Mouse (Mus musculus): Measurements from ENCODE around the gene Osgin1. TPM values are rescaled to one million over a fixed set of nuclear protein-coding genes. Genes with fewer than 3 reads are reported as not detected.
A peak's percentile ranks its signal among the peaks of the same experiment; 100 is the strongest.

Osgin1 gene
- total RNA-seq, 2 experiments from 2014 or later = 0.19 to 1.2 TPM

- DNase-seq (ENCODE audit: low spot score in 2 of 2) = no peak
Observed at GRCm38 (mm10) chr8:119423631-119424141, 10.2 kb upstream of the Osgin1 start.

GRCm38 (mm10) chr8:119424199-119424733 is 9.7 kb upstream of the Osgin1 start:
- no peak for DNase-seq (ENCODE audit: low spot score in 2 of 2)

GRCm38 (mm10) chr8:119424740-119425139 is 9.2 kb upstream of the Osgin1 start:
- DNase-seq (ENCODE audit: low spot score in 2 of 2) = no peak

DNA sequence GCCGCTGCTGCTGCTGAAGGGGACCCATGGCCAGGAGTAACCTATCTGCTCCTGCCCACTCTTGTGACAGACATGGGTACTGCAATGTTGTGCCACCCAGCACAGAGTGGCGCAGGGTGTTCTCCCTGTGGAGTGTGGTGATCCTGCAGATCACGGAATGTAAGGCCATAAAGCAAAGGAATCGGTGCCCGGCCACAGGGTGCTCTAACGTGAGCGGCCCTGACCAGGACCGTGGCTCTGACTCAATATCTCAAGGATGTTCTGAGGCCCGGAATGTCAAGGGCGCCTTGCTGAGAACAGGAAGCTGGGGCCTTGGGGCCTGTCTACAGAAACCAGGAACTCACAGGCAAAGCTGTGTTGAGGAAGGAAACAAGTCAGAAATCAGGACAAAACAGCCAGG is 8.4 kb upstream of the Osgin1 start:
- DNase-seq (ENCODE audit: low spot score in 2 of 2) = no peak

DNA sequence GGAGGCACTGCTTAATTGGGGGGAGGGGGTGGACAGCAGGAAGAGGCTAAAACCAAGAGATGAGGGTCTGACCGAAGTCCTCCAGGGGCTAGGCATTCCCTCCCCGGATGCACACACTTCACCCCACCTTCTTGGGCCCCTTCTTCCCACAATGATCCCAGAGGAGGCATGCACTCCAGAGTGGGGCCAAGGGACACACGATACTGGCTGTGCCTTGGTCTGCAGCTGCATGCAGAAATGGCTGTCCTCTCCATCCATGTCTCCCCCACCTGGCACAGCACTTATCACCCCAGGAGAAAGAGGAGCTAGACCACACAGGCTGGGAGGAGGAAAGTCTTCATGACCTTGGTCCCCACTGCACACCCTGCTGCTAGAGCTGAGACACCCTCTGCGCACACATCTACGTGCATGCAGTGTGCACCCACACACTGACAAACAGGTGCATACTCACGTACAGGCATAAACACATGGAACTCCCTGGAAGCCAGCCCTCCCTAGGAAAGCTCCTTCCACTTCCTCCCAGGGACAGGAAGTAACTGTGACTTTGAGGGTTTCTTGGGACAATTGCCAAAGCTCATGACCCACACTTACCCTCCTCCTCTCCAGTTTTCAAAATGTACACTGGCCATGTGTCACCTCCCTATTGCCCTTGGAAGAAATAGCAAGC is 7.7 kb upstream of the Osgin1 start:
- DNase-seq (ENCODE audit: low spot score in 2 of 2) = no peak

DNA sequence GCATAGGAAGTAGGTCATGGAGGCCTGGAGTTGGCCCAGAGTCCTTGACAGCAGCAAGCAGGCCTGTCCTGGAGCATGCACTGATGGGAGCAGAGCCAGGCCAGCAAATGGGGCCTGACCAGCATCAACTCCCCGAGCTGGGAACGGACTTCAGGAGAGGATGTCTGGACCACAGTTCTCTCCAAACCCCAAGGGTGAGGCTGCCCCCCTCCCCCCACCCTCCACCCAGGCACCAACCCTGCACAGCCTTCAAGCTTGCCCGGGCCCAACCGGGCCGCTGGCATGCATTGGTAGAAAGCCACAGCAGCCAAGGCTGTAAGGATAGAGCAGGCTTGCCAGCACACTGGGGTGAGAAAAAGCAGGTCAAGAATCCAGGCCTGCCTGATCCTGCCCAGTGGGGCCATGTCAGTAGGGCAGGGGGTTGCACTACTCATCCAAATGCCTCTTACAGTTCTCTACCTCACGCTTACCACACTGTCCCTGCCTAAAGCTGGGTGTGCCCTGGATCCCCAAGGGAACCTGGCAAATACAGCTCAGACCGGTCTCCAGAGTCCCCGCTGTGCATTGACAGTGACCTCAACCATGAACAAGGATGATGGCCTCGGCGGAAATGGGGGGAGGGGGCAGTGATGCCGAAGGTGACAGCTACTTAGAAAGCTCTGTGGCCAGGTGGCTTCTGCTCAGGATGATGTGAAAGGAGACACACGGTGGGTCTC is 6.1 kb upstream of the Osgin1 start:
- no peak for DNase-seq (ENCODE audit: low spot score in 2 of 2)

- no peak for DNase-seq (ENCODE audit: low spot score in 2 of 2)
Observed at GRCm38 (mm10) chr8:119428350-119428740, 5.6 kb upstream of the Osgin1 start.

DNA sequence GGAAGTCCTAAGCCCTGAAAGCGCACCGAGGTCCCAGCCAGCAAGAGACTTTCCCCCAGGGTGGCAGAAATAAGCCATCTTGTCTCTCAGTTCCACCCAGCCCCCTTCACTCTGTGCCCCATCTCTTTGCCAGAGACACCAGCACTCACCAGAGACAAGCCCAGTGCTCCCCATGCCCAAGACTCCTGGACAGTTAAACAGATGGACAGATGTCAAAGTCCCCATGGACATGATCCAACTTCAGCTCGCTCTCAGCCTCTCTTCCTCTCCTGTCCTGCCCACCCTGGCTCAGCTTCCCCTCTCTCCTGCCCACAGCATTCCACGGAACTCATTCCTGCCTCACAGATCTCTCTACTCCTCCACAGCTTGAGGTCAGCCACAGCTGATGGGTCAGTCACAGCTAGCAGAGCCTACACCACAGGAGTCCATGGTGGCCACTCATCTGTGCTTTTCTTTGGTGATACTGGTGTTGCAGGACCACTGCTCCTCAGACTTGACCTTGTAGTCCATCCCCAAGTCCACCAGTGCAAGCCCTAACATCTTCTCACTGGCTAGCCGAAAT is 5.1 kb upstream of the Osgin1 start:
- DNase-seq (ENCODE audit: low spot score in 2 of 2) = no peak

GRCm38 (mm10) chr8:119429552-119429951 is 4.4 kb upstream of the Osgin1 start:
- DNase-seq (ENCODE audit: low spot score in 2 of 2) = no peak

DNA sequence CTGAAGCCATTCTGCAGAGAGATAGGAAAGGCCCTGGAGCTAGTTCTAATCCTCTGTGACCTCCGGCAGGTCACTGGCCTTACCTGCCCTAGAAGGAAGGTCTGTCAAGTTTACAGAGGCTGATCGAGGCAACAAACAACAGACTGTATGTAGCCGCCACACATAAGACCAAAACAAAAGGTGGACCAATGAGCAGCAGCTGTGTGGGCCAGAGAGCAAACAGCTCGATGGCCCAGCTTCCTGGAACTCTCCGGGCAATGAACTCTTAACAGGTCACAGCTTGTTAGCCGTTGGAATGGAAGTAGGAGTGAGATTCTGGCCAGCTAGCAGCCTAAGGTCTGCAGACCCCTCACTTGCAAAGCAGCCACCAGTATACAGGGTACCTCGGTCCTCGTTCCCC is 3.7 kb upstream of the Osgin1 start:
- DNase-seq (ENCODE audit: low spot score in 2 of 2) = no peak

DNA sequence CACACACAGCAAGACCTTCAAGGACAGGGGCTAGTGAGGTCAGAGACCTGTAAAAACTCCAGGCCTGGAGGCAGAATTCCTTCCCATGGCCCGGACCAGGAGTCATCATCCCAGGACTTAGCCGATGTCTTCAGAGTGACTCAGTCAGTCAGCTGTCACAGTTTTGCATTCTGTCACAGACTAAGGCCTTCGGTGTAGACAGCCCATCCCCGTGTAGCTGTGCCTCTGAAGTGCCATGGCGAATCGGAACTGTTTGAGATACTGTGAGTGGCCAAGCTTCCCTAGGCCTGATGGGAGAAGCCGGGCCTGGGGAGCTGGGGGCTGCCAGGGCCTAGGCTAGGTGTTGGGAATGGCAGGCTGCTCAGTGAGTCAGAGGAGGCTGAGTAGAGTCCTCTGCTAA is 3.2 kb upstream of the Osgin1 start:
- no peak for DNase-seq (ENCODE audit: low spot score in 2 of 2)

DNA sequence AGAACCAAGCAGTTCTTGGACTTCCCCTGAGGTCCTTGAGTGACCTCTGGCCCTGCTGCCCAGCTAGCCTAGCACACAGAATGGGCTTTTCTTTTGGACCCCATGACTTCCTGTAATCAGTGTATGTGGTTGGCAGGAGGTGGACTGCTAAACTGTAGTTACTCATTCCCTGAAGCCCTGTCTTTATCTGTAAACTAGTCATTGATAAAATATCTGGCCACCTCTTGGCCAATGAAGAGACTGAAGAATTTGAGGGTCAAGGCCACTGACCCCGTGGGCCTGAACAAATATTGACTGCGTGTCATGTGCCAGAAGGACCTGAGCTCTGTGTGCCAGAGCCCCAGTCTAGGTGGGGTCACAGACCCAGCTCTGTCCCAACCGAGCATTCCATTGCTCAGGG is 1.6 kb upstream of the Osgin1 start:
- no peak for DNase-seq (ENCODE audit: low spot score in 2 of 2)

GRCm38 (mm10) chr8:119434569-119434968 is 645 bp downstream of the Osgin1 start:
- no peak for DNase-seq (ENCODE audit: low spot score in 2 of 2)

DNA sequence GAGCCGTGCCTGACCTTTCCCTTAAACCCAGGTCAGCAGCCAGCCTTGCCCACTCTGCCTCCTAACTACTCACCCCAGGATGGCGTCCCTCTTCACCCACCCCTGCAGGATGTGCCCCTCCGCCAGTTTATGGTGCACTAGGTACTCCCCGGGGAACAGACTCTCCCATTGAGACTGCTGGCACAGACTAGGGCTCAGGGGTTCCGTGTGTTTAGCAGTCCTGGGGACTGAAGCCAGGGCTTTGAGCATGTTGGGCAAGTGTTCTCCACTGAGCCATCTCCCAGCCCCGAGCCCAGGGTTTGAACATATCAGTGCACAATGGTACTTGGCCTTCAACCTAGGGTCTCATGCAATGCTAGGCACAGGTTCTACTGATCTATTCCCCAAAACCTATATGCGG is 1.6 kb downstream of the Osgin1 start:
- no peak for DNase-seq (ENCODE audit: low spot score in 2 of 2)

GRCm38 (mm10) chr8:119436331-119436730 is 2.4 kb downstream of the Osgin1 start:
- no peak for DNase-seq (ENCODE audit: low spot score in 2 of 2)

DNA sequence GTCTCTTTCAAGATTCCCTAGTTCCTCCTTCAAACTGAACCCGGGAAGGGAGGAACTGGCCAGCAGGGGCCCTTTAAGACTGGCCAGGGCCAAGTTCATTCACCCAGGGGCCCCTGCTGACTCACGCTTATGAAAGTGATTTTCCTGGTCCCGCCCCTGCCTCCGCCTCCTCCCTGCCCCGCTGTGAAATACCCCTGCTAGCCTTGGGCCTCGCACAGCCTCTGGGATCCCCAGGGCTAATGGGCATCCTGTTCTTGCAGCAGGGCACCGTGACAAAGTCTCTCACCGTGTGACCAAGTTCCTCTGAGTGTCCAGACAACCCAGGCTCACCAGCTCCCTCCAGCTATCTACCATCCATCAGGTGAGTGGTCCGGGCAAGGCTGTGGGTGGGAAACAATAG is 3.0 kb downstream of the Osgin1 start:
- no peak for DNase-seq (ENCODE audit: low spot score in 2 of 2)

DNA sequence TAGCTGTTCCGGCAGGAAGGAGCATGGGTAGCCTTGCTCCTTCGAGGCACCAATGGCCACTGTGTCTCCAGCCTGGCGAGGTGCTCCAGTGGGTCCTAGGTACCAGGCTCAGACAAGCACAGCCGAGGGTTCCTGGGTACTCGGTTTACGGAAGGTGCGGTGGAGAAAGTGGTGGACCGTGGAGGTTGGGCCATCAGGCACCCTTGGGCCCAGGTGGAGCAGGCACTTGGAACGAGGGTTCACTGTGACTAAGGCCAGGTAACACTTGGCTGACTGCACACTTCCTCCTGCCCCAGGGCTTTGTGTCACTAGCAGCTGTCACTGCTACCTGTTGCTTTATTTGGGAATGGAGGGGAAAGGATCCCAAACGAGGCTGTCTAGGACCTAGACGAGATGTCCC is 3.6 kb downstream of the Osgin1 start:
- no peak for DNase-seq (ENCODE audit: low spot score in 2 of 2)

GRCm38 (mm10) chr8:119438876-119439275 is 5.0 kb downstream of the Osgin1 start:
- no peak for DNase-seq (ENCODE audit: low spot score in 2 of 2)

DNA sequence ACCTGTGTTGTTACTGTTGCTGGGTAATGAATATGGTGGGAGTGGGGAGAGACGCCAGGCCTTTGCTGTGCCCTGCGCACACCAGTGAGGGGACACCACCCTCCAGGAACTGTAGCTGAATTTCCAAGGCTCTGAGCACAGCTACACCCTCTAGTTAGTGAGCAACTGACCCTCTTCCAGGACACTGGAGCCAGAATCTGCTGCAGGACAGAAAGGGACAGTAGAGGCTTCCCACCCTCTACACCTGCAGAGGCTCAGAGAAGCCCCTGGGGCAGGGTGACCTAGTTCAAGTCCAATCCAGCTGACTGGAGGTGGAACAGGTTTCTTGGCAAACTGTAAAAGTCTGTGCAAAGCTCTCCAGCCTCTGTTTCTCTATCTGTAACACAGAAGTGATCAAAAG is 5.5 kb downstream of the Osgin1 start:
- DNase-seq (ENCODE audit: low spot score in 2 of 2) = no peak

DNA sequence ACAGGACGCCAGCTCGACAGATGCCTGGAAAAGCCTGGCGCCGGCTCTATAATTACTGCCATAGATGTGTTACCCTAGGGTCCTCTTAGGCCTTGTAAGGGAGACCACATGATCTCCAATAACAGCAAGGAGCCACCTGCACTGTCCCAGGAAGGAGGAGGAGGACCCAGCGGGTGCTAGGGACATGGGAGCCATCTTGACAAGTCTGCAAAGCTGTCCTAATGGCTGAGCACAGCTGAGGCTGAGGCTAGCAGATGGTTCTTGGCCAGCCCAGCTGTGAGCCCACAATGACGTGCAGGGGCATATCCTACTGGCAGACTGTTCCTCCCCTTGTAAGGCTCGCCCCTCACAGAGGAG is 5.9 kb downstream of the Osgin1 start:
- DNase-seq (ENCODE audit: low spot score in 2 of 2) = no peak

- DNase-seq (ENCODE audit: low spot score in 2 of 2) = peak; percentile 54 to 62
Observed at GRCm38 (mm10) chr8:119440250-119440951, 6.5 kb downstream of the Osgin1 start.

- DNase-seq (ENCODE audit: low spot score in 2 of 2) = no peak
Observed at GRCm38 (mm10) chr8:119440952-119441270, 7.0 kb downstream of the Osgin1 start.

Measured in layer of hippocampus, postnatal 14 days (tissue).